Mouse (Mus musculus) forebrain, embryonic 14.5 days (tissue): ENCODE data around the gene Smim20. TPM values are rescaled to one million over a fixed set of nuclear protein-coding genes. Genes with fewer than 3 reads are reported as not detected.

ENCODE experiments used
- ATAC-seq: fragments of 200-750 bp; cut with Nextera tagmentation; 2 replicates; pipeline ENCODE4 v1.8.0; 2017; ENCODE audit warnings: mild to moderate bottlenecking, moderate library complexity
- DNase-seq: peaks from one replicate; pipeline ENCODE4 v3.0.0-alpha.2; 2015; ENCODE audit warnings: low spot score
- H3K27ac ChIP-seq: fragments of 300-500 bp; sonication (generic); 2 replicates; pipeline ENCODE4 v1.5.1; 2014; ENCODE audit warnings: low read depth, mild to moderate bottlenecking, control low read depth, low read length, moderate library complexity
- H3K27me3 ChIP-seq: fragments of 300-500 bp; sonication (generic); replicated peaks from 2 replicates; pipeline ENCODE4 v1.6.1; 2014; ENCODE audit warnings: low read length, control low read depth, mixed read lengths; ENCODE audit not compliant: control insufficient read depth, insufficient read depth
- H3K36me3 ChIP-seq: fragments of 300-500 bp; sonication (generic); 2 replicates; pipeline ENCODE4 v1.6.1; 2014; ENCODE audit warnings: low read length, control low read depth; ENCODE audit not compliant: control insufficient read depth, insufficient read depth
- H3K4me1 ChIP-seq: fragments of 300-500 bp; sonication (generic); 2 replicates; pipeline ENCODE4 v1.6.1; 2014; ENCODE audit warnings: antibody characterized with exemption, low read length, control low read depth; ENCODE audit not compliant: control insufficient read depth, insufficient read depth
- H3K4me2 ChIP-seq: fragments of 300-500 bp; sonication (generic); 2 replicates; pipeline ENCODE4 v1.6.1; 2014; ENCODE audit warnings: mild to moderate bottlenecking, control low read depth, low read length
- H3K4me3 ChIP-seq: fragments of 300-500 bp; sonication (generic); 2 replicates; pipeline ENCODE4 v1.5.1; 2014; ENCODE audit warnings: low read depth, low read length, control low read depth
- H3K9ac ChIP-seq: fragments of 300-500 bp; sonication (generic); 2 replicates; pipeline ENCODE4 v1.6.1; 2014; ENCODE audit warnings: mild to moderate bottlenecking, low read length, control low read depth, moderate library complexity
- H3K9me3 ChIP-seq: fragments of 300-500 bp; sonication (generic); replicated peaks from 2 replicates; pipeline ENCODE4 v1.6.1; 2016; ENCODE audit warnings: low read length, control low read depth, mixed read lengths; ENCODE audit not compliant: control insufficient read depth
- WGBS: fragments of 180-500 bp; shearing (Covaris S2); extraction: QIAGEN DNeasy Blood & Tissue Kit; methylation state at CpG from one replicate; pipeline ENCODE4 v1.1.7; 2014; 5-methylcytosine and 5-hydroxymethylcytosine counted together
- polyA plus RNA-seq: library from polyadenylated mRNA; unstranded; fragments of >200 nt; fragmentation: Nextera tagmentation; extraction: Ambion mirVana; gene quantifications from 2 replicates; pipeline ENCODE4 v1.2.1, GENCODE M21; 2014

Gene Smim20
- polyA plus RNA-seq = 68.1 and 95.4 TPM in 2 replicates

- Histone ChIP-seq H3K4me2 (peak within 1 kb of the TSS; percentile 59), H3K9me3 (no peaks in the 10 kb centered on the region), H3K4me3 (peak within 1 kb of the TSS; percentile 53), H3K4me1 (no peaks in the 10 kb centered on the region; the same call in 1 of the 2 replicates), H3K27ac (no peak within 1 kb of the TSS), H3K9ac (peak within 1 kb of the TSS; percentile 60), H3K36me3 (no peaks in the 10 kb centered on the region), H3K27me3 (no peaks in the 10 kb centered on the region)
- 13% methylated on average over 53 of the region's 53 CpGs for WGBS
- ATAC-seq (peak; percentile 90), DNase-seq (peak; percentile 84)
Observed at GRCm38 (mm10) chr5:53266931-53267853, at the start of gene Smim20. Gene Smim20, plus strand, starts transcription at chr5:53267083.

GRCm38 (mm10) chr5:53225434-53225833 lies 41.4 kb upstream of the Smim20 start:
- Histone ChIP-seq H3K9ac (no peak overlapping the region), H3K36me3 (no peaks in the 10 kb centered on the region), H3K27me3 (no peaks in the 10 kb centered on the region), H3K4me1 (no peaks in the 10 kb centered on the region), H3K9me3 (no peaks in the 10 kb centered on the region), H3K4me2 (no peak overlapping the region), H3K27ac (no peak overlapping the region), H3K4me3 (no peak overlapping the region)
- 92% methylated on average over 13 of the region's 13 CpGs for WGBS
- DNase-seq (no peak), ATAC-seq (no peak)

GRCm38 (mm10) chr5:53230560-53230959 lies 36.3 kb upstream of the Smim20 start:
- H3K9me3 ChIP-seq = no peaks in the 10 kb centered on the region
- H3K27me3 ChIP-seq = no peaks in the 10 kb centered on the region
- no peak overlapping the region for H3K9ac ChIP-seq
- H3K27ac ChIP-seq = no peak overlapping the region
- no peaks in the 10 kb centered on the region for H3K4me1 ChIP-seq
- 78% methylated on average over 4 of the region's 4 CpGs for WGBS
- no peak for DNase-seq
- no peak overlapping the region for H3K4me2 ChIP-seq
- H3K4me3 ChIP-seq = no peak overlapping the region
- no peak for ATAC-seq
- H3K36me3 ChIP-seq = no peaks in the 10 kb centered on the region

GRCm38 (mm10) chr5:53235551-53235950 lies 31.3 kb upstream of the Smim20 start:
- WGBS = 28% methylated on average over 4 of the region's 4 CpGs
- Histone ChIP-seq H3K4me1 (no peaks in the 10 kb centered on the region), H3K36me3 (no peaks in the 10 kb centered on the region), H3K9me3 (no peaks in the 10 kb centered on the region), H3K27ac (no peak overlapping the region), H3K4me2 (no peak overlapping the region), H3K9ac (no peak overlapping the region), H3K4me3 (no peak overlapping the region), H3K27me3 (no peaks in the 10 kb centered on the region)
- peak; percentile 34; the same call in 1 of the 2 replicates for ATAC-seq
- DNase-seq = no peak

GRCm38 (mm10) chr5:53236136-53236535 lies 30.7 kb upstream of the Smim20 start:
- no peaks in the 10 kb centered on the region for H3K36me3 ChIP-seq
- H3K4me3 ChIP-seq = no peak overlapping the region
- ATAC-seq (no peak), DNase-seq (no peak)
- no peaks in the 10 kb centered on the region for H3K27me3 ChIP-seq
- WGBS = 54% methylated on average over 5 of the region's 5 CpGs
- H3K9me3 ChIP-seq = no peaks in the 10 kb centered on the region
- H3K27ac ChIP-seq = no peak overlapping the region
- 0 out of 2 replicates have a peak, but pooled peaks cover 3% of the 10 kb centered on the region for H3K4me1 ChIP-seq
- H3K4me2 ChIP-seq = no peak overlapping the region
- H3K9ac ChIP-seq = no peak overlapping the region

GRCm38 (mm10) chr5:53236749-53237148 lies 30.1 kb upstream of the Smim20 start:
- no peak overlapping the region for H3K9ac ChIP-seq
- ATAC-seq (no peak), DNase-seq (no peak)
- 82% methylated on average over 6 of the region's 8 CpGs for WGBS
- H3K27me3 ChIP-seq = no peaks in the 10 kb centered on the region
- H3K27ac ChIP-seq = no peak overlapping the region
- no peak overlapping the region for H3K4me3 ChIP-seq
- no peaks in the 10 kb centered on the region for H3K9me3 ChIP-seq
- no peaks in the 10 kb centered on the region for H3K36me3 ChIP-seq
- H3K4me2 ChIP-seq = no peak overlapping the region
- H3K4me1 ChIP-seq = peaks cover 5% of the 10 kb centered on the region; the same call in 1 of the 2 replicates

DNA sequence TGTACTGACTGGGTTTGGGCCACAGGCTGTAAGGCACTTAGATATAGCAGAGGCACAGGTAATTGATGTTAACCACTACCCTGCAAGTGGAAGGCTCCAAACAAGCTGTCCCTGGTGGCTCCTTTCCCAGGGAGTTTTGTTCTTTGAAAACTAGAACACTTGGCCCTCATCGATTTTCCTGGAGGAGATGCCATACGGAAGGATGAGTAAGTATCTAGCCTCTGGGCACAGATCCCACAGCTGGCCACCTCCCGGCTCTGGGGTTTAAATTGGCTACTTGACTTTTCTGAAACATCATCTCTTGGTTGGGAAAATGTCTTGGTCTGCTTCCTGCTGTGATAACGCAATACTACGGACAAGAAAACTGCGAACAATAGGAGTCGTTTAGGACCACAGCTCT lies 28.1 kb upstream of the Smim20 start:
- Histone ChIP-seq H3K4me1 (peaks cover 8% of the 10 kb centered on the region; the same call in 1 of the 2 replicates), H3K27me3 (no peaks in the 10 kb centered on the region), H3K9ac (no peak overlapping the region), H3K4me2 (no peak overlapping the region), H3K27ac (no peak overlapping the region), H3K9me3 (no peaks in the 10 kb centered on the region), H3K4me3 (no peak overlapping the region), H3K36me3 (no peaks in the 10 kb centered on the region)
- no peak for DNase-seq
- WGBS = 80% methylated on average over 7 of the region's 7 CpGs
- no peak for ATAC-seq

GRCm38 (mm10) chr5:53239189-53239588 lies 27.7 kb upstream of the Smim20 start:
- Histone ChIP-seq H3K9me3 (no peaks in the 10 kb centered on the region), H3K4me3 (no peak overlapping the region), H3K4me2 (no peak overlapping the region), H3K36me3 (no peaks in the 10 kb centered on the region), H3K9ac (no peak overlapping the region), H3K27ac (no peak overlapping the region), H3K4me1 (peaks cover 8% of the 10 kb centered on the region; the same call in 1 of the 2 replicates), H3K27me3 (no peaks in the 10 kb centered on the region)
- ATAC-seq = no peak
- DNase-seq = no peak
- WGBS = 93% methylated on average over 7 of the region's 7 CpGs

GRCm38 (mm10) chr5:53239831-53240440 lies 26.9 kb upstream of the Smim20 start:
- Histone ChIP-seq H3K4me3 (no peak overlapping the region), H3K36me3 (no peaks in the 10 kb centered on the region), H3K27ac (no peak overlapping the region), H3K9me3 (no peaks in the 10 kb centered on the region), H3K4me2 (no peak overlapping the region), H3K4me1 (peaks cover 8% of the 10 kb centered on the region; the same call in 1 of the 2 replicates), H3K27me3 (no peaks in the 10 kb centered on the region), H3K9ac (no peak overlapping the region)
- ATAC-seq (no peak), DNase-seq (no peak)
- 46% methylated on average over 11 of the region's 11 CpGs for WGBS
